ENCODE assay signal across 8 mouse cellular contexts in the genomic region with DNA sequence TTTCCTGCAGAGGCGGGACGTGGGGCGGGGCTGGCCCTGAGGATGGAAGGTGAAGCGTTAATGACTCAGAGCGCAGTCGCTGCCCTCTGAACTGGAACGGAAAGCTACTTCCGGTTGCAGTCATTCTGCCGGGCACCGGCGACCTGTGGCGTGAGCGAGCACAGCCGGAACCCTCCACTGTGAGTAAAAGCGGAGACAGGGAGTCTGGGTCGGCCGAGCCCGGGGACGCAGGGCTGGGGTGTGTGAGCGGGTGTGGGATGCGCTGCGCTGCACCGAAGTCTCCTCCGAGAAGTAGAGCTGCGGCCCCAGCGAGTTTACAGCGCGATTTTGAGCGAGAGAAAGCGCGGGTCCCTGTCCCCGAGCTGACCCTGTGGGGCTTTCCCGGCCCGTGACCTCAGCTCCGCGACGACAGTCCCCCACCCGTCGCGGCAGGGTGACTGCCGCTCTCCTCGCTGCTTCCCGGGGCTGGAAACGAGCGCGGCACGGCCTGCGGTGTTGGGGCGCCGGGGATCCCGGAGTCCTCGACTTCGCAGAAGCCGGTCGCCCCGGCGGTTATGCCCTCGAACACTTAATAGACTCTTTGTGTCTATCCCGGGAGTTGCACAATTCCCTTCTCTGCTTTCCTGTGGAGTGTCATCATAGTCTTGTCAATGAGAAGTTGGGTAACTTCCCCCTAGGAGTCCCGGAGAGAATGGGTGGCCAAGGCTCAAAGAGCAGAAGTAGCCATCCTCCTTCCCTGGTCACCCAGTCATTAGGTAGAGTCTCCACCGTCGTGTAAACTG. TPM values are rescaled to one million over a fixed set of nuclear protein-coding genes. Genes with fewer than 3 reads are reported as not detected.
DNase-seq lines count a peak whose midpoint lies in the region; ATAC-seq and TF ChIP-seq lines count a peak whose summit lies in the region.

No protein-coding gene starts in this region.

- DNase-seq in A20 (ENCODE audit: low read depth, low spot score), result peak; percentile 97
- DNase-seq in liver, adult 2 months (ENCODE audit: extremely low read depth, low read depth, low spot score), result peak; percentile 90
- peak; percentile 95 for DNase-seq in splenic B cell, adult 2 months (ENCODE audit: low read depth, low spot score)

- H3K9me3 ChIP-seq in heart, embryonic 11.5 days (replicated peaks; ENCODE audit: control insufficient read depth, low read length), result no peaks in the 10 kb centered on the region
- H3K9me3 ChIP-seq in kidney, embryonic 16.5 days (ENCODE audit: low read length), result no peaks in the 10 kb centered on the region

- H3K9ac ChIP-seq in heart, embryonic 11.5 days (ENCODE audit: low read depth, low read length), result peak overlapping the region; percentile 95
- peak overlapping the region; percentile 89 for H3K9ac ChIP-seq in kidney, embryonic 16.5 days (replicated peaks; ENCODE audit: low read length)
- H3K9ac ChIP-seq in liver, adult 2 months (ENCODE audit: low read depth, low read length), result peak overlapping the region; percentile 82

- peaks cover 20% of the 10 kb centered on the region for H3K4me1 ChIP-seq in bone marrow macrophage, adult 2 months (ENCODE audit: control insufficient read depth, insufficient read depth, low read length)
- H3K4me1 ChIP-seq in embryonic fibroblast, embryonic 13.5 days (ENCODE audit: control insufficient read depth, insufficient read depth, low read length), result peaks cover 9% of the 10 kb centered on the region; the same call in 1 of the 2 replicates
- no peaks in the 10 kb centered on the region for H3K4me1 ChIP-seq in heart, embryonic 11.5 days (ENCODE audit: control insufficient read depth, insufficient read depth, low read length)
- peaks cover 14% of the 10 kb centered on the region for H3K4me1 ChIP-seq in kidney, embryonic 16.5 days (ENCODE audit: insufficient read depth, low read length)
- peaks cover 6% of the 10 kb centered on the region for H3K4me1 ChIP-seq in liver, adult 2 months (ENCODE audit: control insufficient read depth, insufficient read depth, low read length)

- no peaks in the 10 kb centered on the region for H3K36me3 ChIP-seq in heart, embryonic 11.5 days (ENCODE audit: control insufficient read depth, insufficient read depth, low read length)
- H3K36me3 ChIP-seq in kidney, embryonic 16.5 days (ENCODE audit: insufficient read depth, low read length), result no peaks in the 10 kb centered on the region
- no peaks in the 10 kb centered on the region for H3K36me3 ChIP-seq in liver, adult 2 months (ENCODE audit: control insufficient read depth, insufficient read depth, low read length)
- H3K36me3 ChIP-seq in myocyte (ENCODE audit: control insufficient read depth, insufficient read depth), result no peaks in the 10 kb centered on the region
- 0 out of 2 replicates have a peak, but pooled peaks cover 2% of the 10 kb centered on the region for H3K36me3 ChIP-seq in splenic B cell, adult 2 months (ENCODE audit: control insufficient read depth, insufficient read depth, low read length, poor library complexity, severe bottlenecking)

- H3K4me3 ChIP-seq in bone marrow macrophage, adult 2 months (ENCODE audit: insufficient read depth, low read length), result peak overlapping the region; percentile 88
- peak overlapping the region; percentile 70 for H3K4me3 ChIP-seq in embryonic fibroblast, embryonic 13.5 days (ENCODE audit: insufficient read depth, low read length)
- peak overlapping the region; percentile 85 for H3K4me3 ChIP-seq in heart, embryonic 11.5 days (ENCODE audit: low read depth, low read length)
- H3K4me3 ChIP-seq in kidney, embryonic 16.5 days (ENCODE audit: low read length), result peak overlapping the region; percentile 81
- peak overlapping the region; percentile 75 for H3K4me3 ChIP-seq in liver, adult 2 months (ENCODE audit: insufficient read depth, low read depth, low read length)
- H3K4me3 ChIP-seq in myocyte, result peak overlapping the region; percentile 70

- peak overlapping the region; percentile 81 for H3K4me2 ChIP-seq in heart, embryonic 11.5 days
- peak overlapping the region; percentile 75 for H3K4me2 ChIP-seq in kidney, embryonic 16.5 days (replicated peaks; ENCODE audit: low read depth, low read length)
- H3K4me2 ChIP-seq in myocyte (ENCODE audit: low read depth), result peak overlapping the region; percentile 73

- H3K27me3 ChIP-seq in heart, embryonic 11.5 days (ENCODE audit: control insufficient read depth, insufficient read depth, low read length), result no peaks in the 10 kb centered on the region
- no peaks in the 10 kb centered on the region for H3K27me3 ChIP-seq in kidney, embryonic 16.5 days (ENCODE audit: insufficient read depth, low read length)
- H3K27me3 ChIP-seq in liver, adult 2 months (ENCODE audit: control insufficient read depth, insufficient read depth, low read length), result no peaks in the 10 kb centered on the region
- no peaks in the 10 kb centered on the region for H3K27me3 ChIP-seq in myocyte (ENCODE audit: control insufficient read depth, insufficient read depth, insufficient read length)
- no peaks in the 10 kb centered on the region for H3K27me3 ChIP-seq in splenic B cell, adult 2 months (ENCODE audit: control insufficient read depth, insufficient read depth, low read length, poor library complexity, severe bottlenecking)

- ATAC-seq in heart, embryonic 11.5 days (replicated peaks; ENCODE audit: insufficient number of reproducible peaks, low FRiP score, low TSS enrichment), result peak; percentile 95
- peak; percentile 97 for ATAC-seq in kidney, embryonic 16.5 days (ENCODE audit: low FRiP score, low TSS enrichment)

- peak overlapping the region; percentile 99 for H3K27ac ChIP-seq in bone marrow macrophage, adult 2 months (ENCODE audit: insufficient read depth, low read depth, low read length)
- peak overlapping the region; percentile 70 for H3K27ac ChIP-seq in embryonic fibroblast, embryonic 13.5 days (ENCODE audit: insufficient read depth, low read length)
- peak overlapping the region; percentile 94 for H3K27ac ChIP-seq in heart, embryonic 11.5 days (ENCODE audit: low read depth, low read length)
- peak overlapping the region; percentile 92 for H3K27ac ChIP-seq in kidney, embryonic 16.5 days (ENCODE audit: low read length)
- H3K27ac ChIP-seq in liver, adult 2 months (replicated peaks; ENCODE audit: insufficient read depth, low read depth, low read length), result peak overlapping the region; percentile 85

- TF ChIP-seq CTCF in bone marrow macrophage, adult 2 months (IDR thresholded peaks at IDR 0.05; ENCODE audit: low read depth, low read length), result no peak
- no peak for TF ChIP-seq CTCF in embryonic fibroblast, embryonic 13.5 days (IDR thresholded peaks at IDR 0.05; ENCODE audit: borderline replicate concordance, insufficient read depth, low read length)
- TF ChIP-seq CTCF in liver, adult 2 months (IDR thresholded peaks at IDR 0.05; ENCODE audit: low read depth, low read length), result no peak

- peaks cover 10% of the 10 kb centered on the region; the same call in 1 of the 2 replicates for H3K79me2 ChIP-seq in liver, adult 2 months (ENCODE audit: control insufficient read depth, insufficient read depth, low read length)
- peaks cover 47% of the 10 kb centered on the region for H3K79me2 ChIP-seq in myocyte (ENCODE audit: control insufficient read depth, insufficient read depth)

- WGBS in heart, embryonic 11.5 days (ENCODE audit: insufficient replicate concordance), result under 1% methylated on average over 62 of the region's 62 CpGs
- under 1% methylated on average over 62 of the region's 62 CpGs for WGBS in kidney, embryonic 16.5 days
- under 1% methylated on average over 62 of the region's 62 CpGs for WGBS in liver, adult 2 months

- peak; percentile 48; the same call in 1 of the 2 replicates for TF ChIP-seq POLR2A in bone marrow macrophage, adult 2 months (IDR thresholded peaks at IDR 0.05; ENCODE audit: borderline replicate concordance, low read depth, low read length)
- peak; percentile 97 for TF ChIP-seq POLR2A in embryonic fibroblast, embryonic 13.5 days (IDR thresholded peaks at IDR 0.05; ENCODE audit: low read depth, low read length)
- peak; percentile 92 for TF ChIP-seq POLR2A in liver, adult 2 months (IDR thresholded peaks at IDR 0.05; ENCODE audit: extremely low read depth, insufficient read depth, low read length)
- TF ChIP-seq POLR2A in myocyte (IDR thresholded peaks at IDR 0.05; ENCODE audit: insufficient read length, low read depth), result peak; percentile 92

- peak overlapping the region; percentile 89 for H3ac ChIP-seq in myocyte (ENCODE audit: control insufficient read depth, insufficient read length)

TF ChIP-seq in myocyte, 11 proteins besides CTCF, POLR2A, EP300 and RAD21:
- TF ChIP-seq REST (IDR thresholded peaks at IDR 0.05; ENCODE audit: insufficient read depth, insufficient read length), result peak; percentile 56
- TF ChIP-seq TCF3 (IDR thresholded peaks at IDR 0.05; ENCODE audit: insufficient read length, low read depth), result no peak
- TF ChIP-seq SRF (IDR thresholded peaks at IDR 0.05; ENCODE audit: control insufficient read depth, insufficient read length, low read depth), result no peak
- peak; percentile 69; the same call in 1 of the 2 replicates for TF ChIP-seq CEBPB (IDR thresholded peaks at IDR 0.05; ENCODE audit: insufficient read depth, poor library complexity, severe bottlenecking)
- no peak for TF ChIP-seq TCF12 (IDR thresholded peaks at IDR 0.05; ENCODE audit: insufficient read depth, poor library complexity, severe bottlenecking)
- peak; percentile 94 for TF ChIP-seq POLR2AphosphoS2 (IDR thresholded peaks at IDR 0.05; ENCODE audit: insufficient read length, low read depth)
- TF ChIP-seq MYOG (IDR thresholded peaks at IDR 0.05; ENCODE audit: control insufficient read depth in 1 of 3, insufficient read depth in 1 of 3, insufficient read length in 2 of 3, low read depth in 2 of 3), result peak in 1 of 3 experiments; percentile 21
- peak in 1 of 3 experiments; percentile 3 for TF ChIP-seq MYOD1 (IDR thresholded peaks at IDR 0.05; ENCODE audit: control insufficient read depth in 1 of 3, insufficient read length in 2 of 3, low read depth in 2 of 3)

RNA-seq across cellular contexts. Expression of a gene that starts 14.8 kb away (rescaled TPM):
- 71.1 and 74.1 TPM in 2 replicates for polyA plus RNA-seq in bone marrow macrophage, adult 2 months (2012; ENCODE audit: insufficient read depth, insufficient read length, missing spikeins)
- polyA plus RNA-seq in embryonic fibroblast, embryonic 13.5 days (2011; ENCODE audit: insufficient read length, low read depth, missing spikeins), result 54.7 and 55.5 TPM in 2 replicates
- polyA plus RNA-seq in heart, embryonic 11.5 days (2014; fragmentation: Nextera tagmentation; extraction: Ambion mirVana), result 27.3 TPM in 2 replicates
- 24.0 and 26.6 TPM in 2 replicates for polyA plus RNA-seq in kidney, embryonic 16.5 days (2015; fragmentation: Nextera tagmentation; extraction: Ambion mirVana)
- 11.1 and 12.4 TPM in 2 replicates for total RNA-seq in liver, adult 2 months (2014; rRNA removed)
- polyA plus RNA-seq in liver, adult 2 months (2012; rRNA removed), result 4.2 TPM in 2 replicates
- polyA plus RNA-seq in myocyte (2012; fragmentation: generic; extraction: Trizol), result 13.2 TPM

Comparison
In these comparisons a context has a peak if more than half of its experiments do, and no peak if none do; other contexts are left out.
1. Peak in every context shown above with its lines: DNase-seq, ATAC-seq, H3K4me3 ChIP-seq and H3K27ac ChIP-seq.